Mouse (Mus musculus) layer of hippocampus, adult 2 months (tissue): ENCODE results near the gene Cuedc2. TPM values are rescaled to one million over a fixed set of nuclear protein-coding genes. Genes with fewer than 3 reads are reported as not detected.

Source experiments
- DNase-seq, 2 experiments: peaks; one replicate each; pipeline ENCODE4 v3.0.0; 2022; ENCODE audit warnings: low spot score in 2 of 2
- H3K27ac ChIP-seq: fragments of 200-600 bp; 2 replicates; pipeline ENCODE4 v1.8.1; 2022
- H3K4me3 ChIP-seq: fragments of 200-600 bp; 2 replicates; pipeline ENCODE4 v1.8.1; 2022; ENCODE audit warnings: mild to moderate bottlenecking
- CTCF ChIP-seq: fragments of 200-600 bp; conservative IDR thresholded peaks from 2 replicates; pipeline ENCODE4 v1.8.1; 2022; ENCODE audit warnings: antibody characterized with exemption, mild to moderate bottlenecking, moderate library complexity
- microRNA-seq, 2 experiments: library from miRNA; unstranded; fragments of <30 nt; microRNA quantifications; one replicate each; pipeline ENCODE4 v1.2.0; 2021
- total RNA-seq, 2 experiments: library from RNA; stranded (reverse); gene quantifications; 2 replicates each; pipeline ENCODE4 v1.2.3; 2021

The Cuedc2 gene
- total RNA-seq, 2 experiments from 2014 or later: 171 to 178 TPM

DNA sequence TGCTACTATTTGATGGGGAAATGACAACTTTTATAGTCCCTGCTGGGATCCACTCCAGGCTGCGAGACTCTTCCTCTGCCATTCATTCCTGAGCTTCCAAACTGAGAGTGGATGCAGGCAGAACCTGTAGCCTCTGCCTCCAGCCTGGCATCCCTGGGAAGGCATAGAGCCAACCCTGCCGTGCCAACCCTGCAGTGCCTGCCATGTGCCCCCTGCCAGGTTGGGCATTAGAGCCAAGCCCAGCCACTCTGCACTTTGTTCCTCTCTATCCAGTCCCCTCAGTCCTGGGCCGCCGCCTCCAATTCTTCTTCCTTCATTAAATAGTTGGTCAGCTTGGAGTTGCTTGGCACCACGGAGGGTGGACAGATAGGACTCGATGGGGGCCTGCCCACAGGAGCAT is 52.5 kb downstream of the Cuedc2 start:
- Histone ChIP-seq H3K27ac (no peak overlapping the region), H3K4me3 (no peak overlapping the region)
- DNase-seq: no peak
- TF ChIP-seq CTCF: no peak

DNA sequence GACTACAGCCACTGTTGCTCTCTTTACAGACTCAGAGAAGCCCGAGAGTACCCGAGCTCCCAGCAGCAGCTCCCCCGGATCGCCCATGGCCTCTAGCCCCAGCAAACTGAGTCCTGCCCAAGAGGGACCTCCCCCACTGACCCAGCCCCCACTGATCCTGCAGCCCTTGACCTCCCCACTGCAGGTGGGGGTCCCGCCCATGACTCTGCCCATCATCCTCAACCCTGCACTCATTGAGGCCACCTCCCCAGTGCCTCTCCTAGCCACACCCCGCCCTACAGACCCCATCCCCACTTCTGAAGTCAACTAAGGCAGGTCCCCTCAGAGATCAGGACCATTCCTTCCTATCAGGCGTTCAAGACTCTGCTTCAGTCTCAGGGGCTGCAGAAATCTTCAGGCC is 52.9 kb downstream of the Cuedc2 start:
- no peak for TF ChIP-seq CTCF
- H3K4me3 ChIP-seq: no peak overlapping the region
- no peak overlapping the region for H3K27ac ChIP-seq
- no peak for DNase-seq

DNA sequence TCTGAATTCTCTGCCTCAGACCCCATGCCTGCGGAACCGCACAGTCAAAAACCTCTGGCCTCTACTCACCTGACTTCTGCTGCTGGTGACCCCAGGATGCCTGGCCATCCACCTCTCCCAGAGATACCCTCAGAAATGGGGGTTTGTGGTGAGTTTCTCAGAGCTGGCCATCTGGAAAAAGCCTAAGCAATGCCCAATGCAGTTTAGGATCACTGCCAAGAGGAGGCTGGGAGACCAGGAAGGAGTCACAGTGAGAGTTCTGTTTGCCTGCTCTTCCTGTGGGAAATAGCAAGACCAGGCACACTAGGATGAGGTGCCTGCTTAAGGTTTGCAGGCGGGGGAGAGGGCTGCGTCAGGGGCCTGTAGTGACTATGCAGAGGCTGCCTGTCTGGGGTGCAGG is 53.8 kb downstream of the Cuedc2 start:
- no peak for DNase-seq
- no peak for TF ChIP-seq CTCF
- Histone ChIP-seq H3K4me3 (no peak overlapping the region), H3K27ac (no peak overlapping the region)

DNA sequence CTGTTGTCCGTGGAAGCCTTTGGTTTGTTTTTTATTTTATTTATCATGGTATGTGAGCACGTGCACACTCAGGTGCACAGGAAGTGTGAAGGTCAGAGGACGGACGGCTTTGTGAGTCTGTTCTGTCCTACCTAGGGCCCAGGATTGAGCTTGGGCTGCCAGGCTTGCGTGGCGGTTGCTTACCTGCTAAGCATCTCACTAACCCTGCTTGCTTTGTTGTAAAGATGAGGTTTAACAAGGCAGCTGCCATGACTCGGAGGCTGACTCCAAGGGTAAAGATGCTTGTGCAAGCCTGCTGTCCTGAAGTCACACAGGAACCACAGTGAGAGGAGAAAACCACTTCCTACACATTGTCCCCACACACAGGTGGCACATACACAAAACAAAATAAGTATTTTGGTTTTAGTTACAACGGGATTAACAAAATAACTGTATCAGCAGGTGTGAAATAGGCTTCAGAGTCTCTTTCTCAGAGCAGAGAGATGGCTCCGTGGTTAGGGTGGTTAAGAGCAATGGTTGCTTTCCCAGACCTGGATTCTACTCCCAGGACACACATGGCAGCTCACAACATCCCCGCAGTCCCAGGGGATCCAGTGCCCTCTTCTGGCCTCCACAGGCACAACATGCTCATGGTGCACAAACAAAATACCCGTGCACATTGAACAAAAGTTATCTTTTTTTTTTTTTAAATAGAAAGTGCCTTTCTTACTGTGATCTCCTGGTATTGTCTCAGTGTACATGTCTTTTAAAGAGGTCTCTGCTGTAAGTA is 56.2 kb downstream of the Cuedc2 start:
- Histone ChIP-seq H3K27ac (no peak overlapping the region), H3K4me3 (no peak overlapping the region)
- no peak for DNase-seq
- TF ChIP-seq CTCF: peak; percentile 41

Small RNA genes lying within 50 kb of the gene (microRNA-seq; reads per million reads assigned to microRNA genes)
- 2.6 to 3.2 reads per million in 2 experiments for gene Mir146b

Other genes with a start within 250 kb of the Cuedc2 start
- not detected for gene Elovl3, start 206.8 kb downstream of the Cuedc2 start, total RNA-seq
- gene Pitx3, start 190.4 kb downstream of the Cuedc2 start, total RNA-seq: not detected
- gene Gbf1, start 186.2 kb downstream of the Cuedc2 start, total RNA-seq: 10 to 100 TPM; 83.2 to 94.5 TPM
- gene Nfkb2, start 34.4 kb downstream of the Cuedc2 start, total RNA-seq: 1 to 10 TPM; 2.1 to 2.4 TPM
- 100 to 1,000 TPM; 761 to 778 TPM for gene Psd, start 11.5 kb downstream of the Cuedc2 start, total RNA-seq
- 10 to 100 TPM; 26.8 to 28.9 TPM for gene Fbxl15, start 10.5 kb downstream of the Cuedc2 start, total RNA-seq
- 10 to 100 TPM; 30.2 to 30.5 TPM for gene Mfsd13a, start 2.4 kb upstream of the Cuedc2 start, total RNA-seq
- gene 2310034G01Rik, start 11.6 kb upstream of the Cuedc2 start, total RNA-seq: 1 to 10 TPM; 1.0 to 1.3 TPM
- 100 to 1,000 TPM; 179 to 184 TPM for gene Actr1a, start 57.0 kb upstream of the Cuedc2 start, total RNA-seq
- 10 to 100 TPM; 20.3 to 23.2 TPM for gene Sufu, start 58.2 kb upstream of the Cuedc2 start, total RNA-seq
- 100 to 1,000 TPM in 1 of 2 experiments, 10 to 100 TPM in 1; 99.9 to 108 TPM for gene Trim8, start 163.0 kb upstream of the Cuedc2 start, total RNA-seq
- 100 to 1,000 TPM; 122 to 129 TPM for gene Arl3, start 234.5 kb upstream of the Cuedc2 start, total RNA-seq
- gene Sfxn2, start 234.7 kb upstream of the Cuedc2 start, total RNA-seq: 1 to 10 TPM; 7.4 to 8.3 TPM